Mouse (Mus musculus) hindlimb bud, embryonic 11.5 days (tissue): Measurements from ENCODE around the gene Dmpk.

Experiments used
- DNase-seq: peaks from one replicate; pipeline ENCODE4 v3.0.0-alpha.2; 2012; ENCODE audit warnings: low read depth, low spot score; ENCODE audit errors: extremely low spot score

The Dmpk gene

GRCm38 (mm10) chr7:19075723-19076585, 7.7 kb upstream of the Dmpk start, which contains the start of gene Dmwd:
Dmwd (plus strand) TSS chr7:19076227.
- peak; percentile 92 for DNase-seq

- DNase-seq, result no peak
These were observed 7.1 kb upstream of the Dmpk start for GRCm38 (mm10) chr7:19076586-19076991.

DNA sequence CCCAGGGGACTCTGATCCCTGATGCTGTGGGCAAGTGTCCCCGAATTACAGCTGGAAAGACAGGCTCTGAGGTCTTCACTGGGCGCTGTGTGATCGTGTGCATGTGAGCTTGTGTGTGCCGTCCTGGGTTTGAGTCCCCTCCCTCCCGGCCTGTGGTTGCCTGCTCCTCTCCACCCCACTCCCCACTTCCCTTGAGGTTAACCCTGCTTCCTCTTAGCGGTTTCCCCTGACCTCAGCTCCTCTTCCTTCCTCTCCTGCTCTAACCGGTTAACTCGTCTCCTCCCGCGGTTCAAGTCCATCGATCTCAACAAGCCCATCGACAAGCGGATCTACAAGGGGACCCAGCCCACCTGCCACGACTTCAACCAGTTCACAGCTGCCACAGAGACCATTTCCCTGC, 5.9 kb upstream of the Dmpk start:
- no peak for DNase-seq

- DNase-seq, result no peak
These were observed 4.9 kb upstream of the Dmpk start for GRCm38 (mm10) chr7:19078732-19079131.

DNA sequence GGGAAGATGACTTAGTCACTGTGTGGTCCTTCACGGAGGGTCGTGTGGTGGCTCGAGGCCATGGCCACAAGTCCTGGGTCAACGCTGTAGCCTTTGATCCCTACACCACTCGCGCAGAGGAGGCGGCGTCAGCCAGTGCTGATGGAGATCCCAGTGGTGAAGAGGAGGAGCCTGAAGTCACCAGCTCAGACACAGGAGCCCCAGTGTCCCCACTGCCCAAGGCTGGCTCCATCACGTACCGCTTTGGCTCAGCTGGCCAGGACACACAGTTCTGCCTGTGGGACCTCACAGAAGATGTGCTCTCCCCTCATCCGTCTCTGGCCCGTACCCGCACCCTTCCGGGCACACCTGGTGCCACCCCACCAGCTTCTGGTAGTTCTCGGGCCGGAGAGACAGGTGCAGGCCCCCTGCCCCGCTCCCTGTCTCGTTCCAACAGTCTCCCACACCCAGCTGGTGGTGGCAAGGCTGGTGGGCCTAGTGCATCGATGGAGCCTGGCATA, 3.1 kb upstream of the Dmpk start:
- DNase-seq, result no peak

DNA sequence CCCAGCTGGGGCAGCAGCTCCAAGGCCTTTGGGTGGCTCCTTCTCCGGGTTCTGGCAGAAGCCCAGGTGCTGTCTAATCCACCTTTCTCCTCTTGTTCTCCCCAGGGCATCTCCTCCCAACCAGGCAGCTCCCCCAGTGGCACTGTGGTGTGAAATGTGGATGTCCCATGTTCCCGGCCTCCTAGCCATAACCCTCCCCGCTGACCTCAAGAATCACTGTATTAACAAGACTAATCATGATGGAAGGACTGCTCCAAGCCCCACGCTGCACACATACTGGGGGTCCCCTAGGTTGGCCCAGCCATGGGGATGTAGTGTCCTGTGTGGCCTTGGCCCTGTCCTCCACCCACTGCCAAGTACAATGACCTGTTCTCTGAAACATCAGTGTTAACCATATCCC, 1.5 kb upstream of the Dmpk start:
- DNase-seq, result no peak

GRCm38 (mm10) chr7:19083096-19083495, 553 bp upstream of the Dmpk start:
- DNase-seq, result no peak

DNA sequence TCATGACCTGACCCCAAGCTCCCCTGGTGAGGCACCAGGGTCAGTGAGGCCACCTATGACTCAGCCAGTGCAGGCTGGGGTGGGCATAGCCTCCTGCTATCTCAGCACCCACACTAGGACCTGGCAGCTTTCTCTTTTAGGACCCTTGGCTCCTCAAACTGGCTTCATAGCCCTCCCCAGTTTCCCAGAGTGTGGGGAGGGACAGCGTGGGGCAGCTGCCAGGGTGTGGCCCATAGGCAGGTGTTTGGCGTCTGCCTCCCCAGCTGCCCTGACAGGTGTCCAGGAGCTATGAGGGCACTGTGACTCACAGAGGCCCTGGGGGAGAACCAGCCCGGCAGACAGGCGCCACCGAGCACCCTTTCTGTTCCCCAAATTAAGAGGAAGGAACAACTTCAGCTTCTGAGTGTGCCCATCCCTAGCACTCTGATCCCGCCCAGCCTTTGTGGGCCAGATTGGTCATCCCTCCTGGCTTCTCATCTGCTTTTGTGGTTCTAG, 675 bp downstream of the Dmpk start:
- no peak for DNase-seq

- DNase-seq, result no peak
These were observed 1.3 kb downstream of the Dmpk start for GRCm38 (mm10) chr7:19084921-19085473.

- no peak for DNase-seq
These were observed 1.8 kb downstream of the Dmpk start for GRCm38 (mm10) chr7:19085495-19085894.

DNA sequence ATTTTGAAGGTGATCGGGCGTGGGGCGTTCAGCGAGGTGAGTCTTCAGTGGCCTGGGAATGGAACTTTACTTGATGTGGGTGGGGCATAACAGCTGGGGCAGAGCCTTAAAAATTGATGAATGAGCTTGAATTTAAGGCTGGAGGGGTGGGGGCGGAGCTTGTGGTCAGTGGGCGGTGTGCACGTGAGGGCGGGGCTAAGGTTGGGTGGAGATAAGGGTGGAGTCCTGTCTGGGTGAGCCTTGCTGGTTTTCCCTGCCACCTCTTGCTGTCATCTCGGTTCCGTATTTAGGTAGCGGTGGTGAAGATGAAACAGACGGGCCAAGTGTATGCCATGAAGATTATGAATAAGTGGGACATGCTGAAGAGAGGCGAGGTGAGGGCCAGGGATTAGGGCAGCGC, 2.4 kb downstream of the Dmpk start:
- no peak for DNase-seq

GRCm38 (mm10) chr7:19086760-19087159, 3.1 kb downstream of the Dmpk start:
- no peak for DNase-seq

DNA sequence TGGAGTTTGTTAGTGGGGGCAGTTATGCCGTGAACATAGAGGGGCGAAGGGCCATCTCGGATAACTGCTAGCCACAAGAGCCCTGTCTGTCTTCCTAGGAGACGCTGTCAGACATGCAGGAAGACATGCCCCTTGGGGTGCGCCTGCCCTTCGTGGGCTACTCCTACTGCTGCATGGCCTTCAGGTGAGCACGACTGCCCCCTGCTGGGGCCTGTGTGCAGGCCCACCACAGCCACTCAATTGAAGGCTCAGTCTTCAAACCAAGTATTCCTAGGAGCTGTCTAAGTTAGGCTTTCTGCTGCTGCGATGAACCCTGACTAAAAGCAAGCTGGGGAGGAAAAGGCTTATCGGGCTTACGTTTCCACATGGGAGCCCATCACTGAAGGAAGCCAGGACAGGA, 5.2 kb downstream of the Dmpk start:
- no peak for DNase-seq

- DNase-seq, result no peak
These were observed 8.3 kb downstream of the Dmpk start for GRCm38 (mm10) chr7:19091913-19092312.

DNA sequence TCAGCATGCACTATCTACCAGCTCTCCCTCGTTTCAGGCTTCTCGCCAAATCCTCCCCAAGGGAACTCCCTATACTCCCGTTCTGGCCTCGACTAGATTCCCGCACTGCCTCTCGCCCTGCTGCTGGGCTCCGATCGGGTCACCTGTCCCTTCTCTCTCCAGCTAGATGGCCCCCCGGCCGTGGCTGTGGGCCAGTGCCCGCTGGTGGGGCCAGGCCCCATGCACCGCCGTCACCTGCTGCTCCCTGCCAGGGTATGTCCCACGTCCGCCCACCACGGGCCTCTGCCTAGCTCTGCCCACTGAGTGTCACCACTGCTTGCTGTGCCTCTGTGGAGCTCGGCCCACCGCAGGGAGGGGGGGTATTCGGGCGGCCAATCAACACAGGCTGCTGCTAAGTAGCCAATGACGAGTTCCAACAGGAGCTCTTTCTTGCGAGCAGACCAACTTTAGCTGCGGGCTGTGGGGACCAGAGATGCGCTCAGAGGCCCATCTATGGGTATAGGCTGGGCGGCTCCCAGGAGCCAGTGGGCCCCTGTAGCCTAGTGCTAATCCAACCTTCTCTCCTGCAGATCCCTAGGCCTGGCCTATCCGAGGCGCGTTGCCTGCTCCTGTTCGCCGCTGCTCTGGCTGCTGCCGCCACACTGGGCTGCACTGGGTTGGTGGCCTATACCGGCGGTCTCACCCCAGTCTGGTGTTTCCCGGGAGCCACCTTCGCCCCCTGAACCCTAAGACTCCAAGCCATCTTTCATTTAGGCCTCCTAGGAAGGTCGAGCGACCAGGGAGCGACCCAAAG, 8.9 kb downstream of the Dmpk start:
- no peak for DNase-seq

- no peak for DNase-seq
These were observed 9.5 kb downstream of the Dmpk start for GRCm38 (mm10) chr7:19093174-19093521.

DNA sequence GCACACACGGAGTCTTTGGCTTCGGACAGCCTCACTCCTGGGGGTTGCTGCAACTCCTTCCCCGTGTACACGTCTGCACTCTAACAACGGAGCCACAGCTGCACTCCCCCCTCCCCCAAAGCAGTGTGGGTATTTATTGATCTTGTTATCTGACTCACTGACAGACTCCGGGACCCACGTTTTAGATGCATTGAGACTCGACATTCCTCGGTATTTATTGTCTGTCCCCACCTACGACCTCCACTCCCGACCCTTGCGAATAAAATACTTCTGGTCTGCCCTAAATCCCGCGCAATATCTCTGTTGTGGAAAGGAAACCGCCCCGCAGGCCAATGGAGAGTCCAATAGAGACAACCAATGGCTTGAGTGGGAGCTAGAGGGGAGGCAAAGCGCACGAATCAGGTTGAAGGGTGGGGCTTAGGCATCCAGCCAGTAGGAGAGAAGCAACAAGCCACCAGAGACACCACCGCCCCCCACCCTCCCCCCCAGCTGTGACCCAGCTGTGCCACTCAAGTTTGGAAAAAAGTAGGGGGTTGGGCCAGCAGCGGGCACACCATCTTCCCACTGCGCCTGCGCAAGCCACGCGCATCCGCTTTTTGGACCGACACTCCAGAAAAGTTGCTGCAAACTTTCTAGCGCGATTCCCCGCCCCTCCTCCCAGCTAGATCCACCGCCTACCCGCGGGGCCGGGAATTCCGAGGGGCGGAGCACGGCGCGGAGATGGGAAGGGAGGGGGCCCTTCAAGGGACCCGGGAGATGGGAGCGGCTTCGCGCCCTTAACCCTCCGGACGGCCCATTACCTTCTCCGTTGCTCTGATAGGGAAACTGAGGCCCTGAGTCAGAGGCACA, 10.1 kb downstream of the Dmpk start:
- peak; percentile 94 for DNase-seq

DNA sequence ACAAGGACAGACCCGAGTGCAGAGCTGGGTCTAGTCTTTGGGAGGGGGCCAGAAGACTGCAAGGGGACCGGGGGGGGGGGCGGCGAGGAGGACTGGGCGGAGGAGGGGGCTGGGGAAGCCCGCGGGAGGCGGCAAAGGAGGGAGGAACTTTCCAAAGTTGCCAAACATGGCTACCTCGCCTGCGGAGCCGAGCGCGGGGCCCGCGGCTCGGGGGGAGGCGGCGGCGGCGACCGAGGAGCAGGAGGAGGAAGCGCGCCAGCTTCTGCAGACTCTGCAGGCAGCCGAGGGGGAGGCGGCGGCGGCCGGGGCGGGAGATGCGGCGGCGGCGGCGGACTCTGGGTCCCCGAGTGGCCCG, 10.8 kb downstream of the Dmpk start, which contains the start of gene Six5:
Gene Six5, plus strand, starts transcription at position 124 of the 355 bp plus-strand sequence.
- DNase-seq, result no peak

GRCm38 (mm10) chr7:19094826-19095750, 11.4 kb downstream of the Dmpk start:
- no peak for DNase-seq

DNA sequence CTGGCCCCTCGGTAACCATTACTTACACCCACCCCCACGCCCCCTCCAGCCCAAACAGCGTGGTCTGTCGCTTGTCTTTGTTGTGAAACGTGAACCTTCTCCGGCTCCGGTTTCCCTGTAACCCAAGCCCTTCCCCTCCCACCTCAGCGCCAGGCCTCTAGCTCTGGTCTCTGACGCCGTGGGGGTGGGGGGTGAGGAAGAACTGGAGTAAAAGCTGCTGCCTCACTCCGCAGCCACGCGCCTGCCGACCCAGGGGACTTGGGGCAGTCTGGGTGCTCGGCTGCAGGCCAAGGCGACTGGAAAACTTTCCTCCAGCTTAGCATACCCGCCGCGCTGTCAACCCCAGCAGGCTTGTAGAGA, 12.1 kb downstream of the Dmpk start:
- no peak for DNase-seq
